Comparison of ENCODE assay signal across 22 mouse cellular contexts in the genomic region with DNA sequence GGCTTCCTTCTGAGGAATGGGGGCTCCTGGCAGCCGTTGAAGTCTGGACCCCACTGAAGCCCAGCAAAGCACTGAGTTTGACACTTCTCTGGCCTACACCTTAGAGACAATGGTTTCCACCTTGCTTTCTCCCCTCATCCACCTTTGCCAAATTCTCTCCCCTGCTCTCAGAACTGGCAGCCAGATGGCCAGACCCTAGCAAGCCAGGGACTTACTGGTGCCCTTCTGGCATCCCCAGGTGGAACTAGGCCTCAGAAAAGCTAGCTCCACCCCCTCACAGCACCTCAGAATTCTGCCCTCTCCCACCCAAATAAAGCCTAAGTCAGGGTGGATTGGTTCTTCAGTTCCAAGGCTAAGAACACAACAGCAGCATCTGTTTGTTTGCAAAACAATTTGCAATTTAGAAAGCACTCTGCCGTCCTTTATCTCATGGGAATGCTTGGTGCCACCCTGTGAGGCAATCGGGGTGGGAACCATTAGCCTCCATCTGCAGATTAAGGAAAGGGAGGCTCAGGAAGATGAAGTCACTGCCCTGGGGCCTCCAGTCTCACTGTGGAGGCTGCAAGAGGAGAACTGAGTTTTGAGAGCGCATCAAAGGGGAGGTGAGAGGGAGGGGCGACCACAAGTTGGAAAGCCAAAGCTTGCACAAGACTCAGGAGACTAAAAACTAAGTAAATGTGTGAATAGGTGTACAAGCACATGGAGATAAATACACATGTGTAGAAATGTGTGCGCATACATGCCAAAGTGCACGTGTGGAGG. TPM values are rescaled to one million over a fixed set of nuclear protein-coding genes. Genes with fewer than 3 reads are reported as not detected.
DNase-seq lines count a peak whose midpoint lies in the region; ATAC-seq lines count a peak whose summit lies in the region.
"Had no signal": no experiment of that assay in that cellular context is flagged by ENCODE, and none has a peak within 500 bp of the region (broad histone marks: within the 10 kb centered on the region; RNA-seq: fewer than 3 reads in every experiment).

No protein-coding gene starts in this region.

- DNase-seq in cerebellum, postnatal 10 days, result peak; percentile 35 to 58
- no peak for DNase-seq in cerebellum, postnatal 4 days (ENCODE audit: low spot score in 2 of 2)
- DNase-seq in NIH3T3 (ENCODE audit: low read depth), result peak; percentile 34
- no peak for DNase-seq in left cerebral cortex, postnatal 10 days (ENCODE audit: extremely low spot score in 1 of 2, low spot score in 2 of 2)
- no peak for DNase-seq in retina, embryonic 14.5 days (ENCODE audit: low spot score)
- no peak for DNase-seq in layer of hippocampus, adult 8-10 months (ENCODE audit: low spot score in 2 of 2)
- DNase-seq: adrenal gland, adult 8-10 months; adrenal gland, postnatal 36 days; B cell, adult 2 months; cerebellum, adult 11 months; cerebellum, adult 2 months; cerebellum, adult 9-11 months; cerebellum, postnatal 36 days; gastrocnemius, postnatal 25 days; heart, adult 2 months; heart, postnatal 14 days; heart, postnatal 4 days had no signal

- 0 out of 2 replicates have a peak, but pooled peaks have one; percentile 28 for ATAC-seq in megakaryocyte, adult 5-6 weeks (ENCODE audit: poor library complexity, severe bottlenecking)
- ATAC-seq: activated CD4-positive, CD25-positive, alpha-beta regulatory T cell, adult 4 months; forebrain, embryonic 15.5 days; hindbrain, postnatal 0 days; inflammation-experienced regulatory T-cells, adult 6 months had no signal

- intact Hi-C loops in left cerebral cortex, postnatal 10 days (cut with DNase I), result no loop called here

RNA-seq across cellular contexts. Expression of gene Mapkapk3, which starts 18.3 kb away (rescaled TPM):
- total RNA-seq in megakaryocyte, adult 5-6 weeks (2015), result 98.6 and 105 TPM in 2 replicates
- total RNA-seq in megakaryocyte, adult 5-6 weeks (2017), result 156 and 174 TPM in 2 replicates
- total RNA-seq in left cerebral cortex, postnatal 10 days (2021), result 1 to 10 TPM; 1.9 to 2.7 TPM
- total RNA-seq in layer of hippocampus, adult 8-10 months (2022), result 1 to 10 TPM; 1.9 to 5.1 (median 3.4) TPM

RNA-seq across cellular contexts. Expression of gene Cish, which starts 24.5 kb away (rescaled TPM):
- 1.7 and 5.3 TPM in 2 replicates for total RNA-seq in megakaryocyte, adult 5-6 weeks (2015)
- total RNA-seq in megakaryocyte, adult 5-6 weeks (2017), result 0.40 and 0.45 TPM in 2 replicates
- 10 to 100 TPM in 1 of 2 experiments, 1 to 10 TPM in 1; 9.4 to 11.8 TPM for total RNA-seq in left cerebral cortex, postnatal 10 days (2021)
- 1 to 10 TPM; 2.1 to 6.1 (median 2.9) TPM for total RNA-seq in layer of hippocampus, adult 8-10 months (2022)

RNA-seq across cellular contexts. Expression of gene Dock3, which starts 39.6 kb away (rescaled TPM):
- not detected in 2 replicates for total RNA-seq in megakaryocyte, adult 5-6 weeks (2015)
- not detected in 2 replicates for total RNA-seq in megakaryocyte, adult 5-6 weeks (2017)
- total RNA-seq in left cerebral cortex, postnatal 10 days (2021), result 100 to 1,000 TPM; 168 to 173 TPM
- total RNA-seq in layer of hippocampus, adult 8-10 months (2022), result 100 to 1,000 TPM; 105 to 129 (median 117) TPM

Comparison
In these comparisons a context has a peak if more than half of its experiments do, and no peak if none do; other contexts are left out.
1. DNase-seq: peak in cerebellum, postnatal 10 days (2 of 2) and NIH3T3 (single experiment); none in cerebellum, postnatal 4 days (0 of 2), left cerebral cortex, postnatal 10 days (0 of 2), retina, embryonic 14.5 days (single experiment) and layer of hippocampus, adult 8-10 months (0 of 2).
2. RNA of gene Mapkapk3, which starts 18.3 kb away (total RNA-seq): 98.6 to 174 TPM in megakaryocyte, adult 5-6 weeks; 1.9 to 5.1 TPM in layer of hippocampus, adult 8-10 months and 1.9 to 2.7 TPM in left cerebral cortex, postnatal 10 days; every median in the first group is over 10 times any median in the second.
3. RNA of gene Dock3, which starts 39.6 kb away (total RNA-seq): 168 to 173 TPM in left cerebral cortex, postnatal 10 days and 105 to 129 TPM in layer of hippocampus, adult 8-10 months; not detected in megakaryocyte, adult 5-6 weeks; every median in the first group is over 100 times any median in the second.